Mouse (Mus musculus) kidney, adult 2 months (tissue): Measurements from ENCODE around the gene Pitpnb.

ENCODE experiments used
- CTCF ChIP-seq: fragments of 200-500 bp; conservative IDR thresholded peaks from 2 replicates; pipeline ENCODE4 v1.5.1; 2011; ENCODE audit warnings: low read depth, mild to moderate bottlenecking, control low read depth, low read length, moderate library complexity, mixed read lengths; ENCODE audit not compliant: insufficient read depth, insufficient read length
- POLR2A ChIP-seq: fragments of 200-500 bp; IDR thresholded peaks from one replicate; pipeline ENCODE4 v1.6.1; 2011; ENCODE audit warnings: low read depth, low read length, control low read depth

GRCm38 (mm10) chr5:111396199-111396598, 65.6 kb downstream of the Pitpnb start:
- no peak for TF ChIP-seq CTCF
- TF ChIP-seq POLR2A: no peak
